Mouse (Mus musculus) thymus, adult 2 months (tissue): ENCODE data around the gene Ntrk2. TPM values are rescaled to one million over a fixed set of nuclear protein-coding genes. Genes with fewer than 3 reads are reported as not detected.

ENCODE experiments used
- DNase-seq: peaks from one replicate; pipeline ENCODE4 v3.0.0; 2021
- H3K27ac ChIP-seq: fragments of 200-500 bp; 2 replicates; pipeline ENCODE4 v1.5.1; 2012; ENCODE audit warnings: low read length, control low read depth; ENCODE audit not compliant: control insufficient read depth, insufficient read depth
- H3K27me3 ChIP-seq: fragments of 200-500 bp; 2 replicates; pipeline ENCODE4 v1.6.1; 2012; ENCODE audit warnings: mild to moderate bottlenecking, low read length, moderate library complexity, mixed read lengths; ENCODE audit not compliant: control insufficient read depth, insufficient read depth
- H3K36me3 ChIP-seq: fragments of 200-500 bp; 2 replicates; pipeline ENCODE4 v1.6.1; 2012; ENCODE audit warnings: mild to moderate bottlenecking, low read length, moderate library complexity; ENCODE audit not compliant: control insufficient read depth, insufficient read depth
- H3K4me1 ChIP-seq: fragments of 200-500 bp; replicated peaks from 2 replicates; pipeline ENCODE4 v1.6.1; 2012; ENCODE audit warnings: low read length; ENCODE audit not compliant: control insufficient read depth, insufficient read depth
- H3K4me3 ChIP-seq: fragments of 200-500 bp; 2 replicates; pipeline ENCODE4 v1.5.1; 2012; ENCODE audit warnings: mild to moderate bottlenecking, low read length, control low read depth, moderate library complexity; ENCODE audit not compliant: control insufficient read depth, insufficient read depth
- CTCF ChIP-seq: fragments of 200-500 bp; IDR thresholded peaks from 2 replicates; pipeline ENCODE4 v1.5.1; 2012; ENCODE audit warnings: mild to moderate bottlenecking, control low read depth, low read length, moderate library complexity, borderline replicate concordance; ENCODE audit not compliant: control insufficient read depth, poor library complexity, insufficient read depth; ENCODE audit errors: extremely low read depth
- POLR2A ChIP-seq: fragments of 200-500 bp; IDR thresholded peaks from 2 replicates; pipeline ENCODE4 v1.6.1; 2012; ENCODE audit warnings: mild to moderate bottlenecking, low read length, control low read depth, moderate library complexity; ENCODE audit not compliant: control insufficient read depth, poor library complexity, insufficient read depth; ENCODE audit errors: extremely low read depth
- WGBS: fragments of 180-500 bp; shearing (Covaris S2); methylation state at CpG from one replicate; pipeline ENCODE4 v1.1.7; 2018; 5-methylcytosine and 5-hydroxymethylcytosine counted together
- polyA plus RNA-seq: library from polyadenylated mRNA; depleted of rRNA; stranded (reverse); fragments of >200 nt; gene quantifications from 2 replicates; pipeline ENCODE4 v1.2.3, GENCODE M21; 2012

Ntrk2 gene
- polyA plus RNA-seq, 1 experiment, result 5.7 TPM

GRCm38 (mm10) chr13:58920241-58920640 lies 113.9 kb downstream of the Ntrk2 start:
- no peaks in the 10 kb centered on the region for H3K27me3 ChIP-seq
- H3K36me3 ChIP-seq, result no peaks in the 10 kb centered on the region
- no peak for DNase-seq

DNA sequence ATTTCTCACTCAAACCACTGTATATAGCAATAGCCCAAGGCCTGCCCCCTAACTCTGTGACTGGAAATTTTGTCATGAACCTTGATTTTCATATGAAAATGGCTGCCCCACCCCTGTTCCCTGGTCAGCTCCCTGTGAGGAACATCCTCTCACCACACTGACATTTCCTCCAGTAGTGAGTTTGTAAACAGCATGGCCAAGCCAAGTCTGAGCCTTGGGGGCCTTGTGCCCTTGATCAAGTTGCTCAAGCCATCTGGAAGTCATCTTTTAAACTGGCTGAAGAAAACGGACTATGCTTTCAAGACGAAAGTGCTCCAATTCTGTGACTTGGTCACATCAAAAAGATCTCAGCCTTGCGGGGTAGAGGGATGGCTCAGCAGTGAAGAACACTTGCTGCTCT lies 114.9 kb downstream of the Ntrk2 start:
- TF ChIP-seq CTCF (no peak), POLR2A (no peak)
- WGBS, result 95% methylated on average over 3 of the region's 3 CpGs
- Histone ChIP-seq H3K27ac (no peak overlapping the region), H3K4me1 (no peaks in the 10 kb centered on the region), H3K36me3 (no peaks in the 10 kb centered on the region), H3K4me3 (no peak overlapping the region), H3K27me3 (no peaks in the 10 kb centered on the region)
- no peak for DNase-seq

More at GRCm38 (mm10) chr13:58920241-58920640, 113.9 kb downstream of the Ntrk2 start:
- Histone ChIP-seq H3K27ac (no peak overlapping the region), H3K4me3 (no peak overlapping the region), H3K4me1 (no peaks in the 10 kb centered on the region)
- 94% methylated on average over 7 of the region's 7 CpGs for WGBS
- TF ChIP-seq CTCF (no peak), POLR2A (no peak)

GRCm38 (mm10) chr13:58921705-58922104 lies 115.3 kb downstream of the Ntrk2 start:
- Histone ChIP-seq H3K4me3 (no peak overlapping the region), H3K36me3 (no peaks in the 10 kb centered on the region), H3K27ac (no peak overlapping the region), H3K27me3 (no peaks in the 10 kb centered on the region), H3K4me1 (no peaks in the 10 kb centered on the region)
- no peak for DNase-seq
- TF ChIP-seq POLR2A (no peak), CTCF (no peak)
- 91% methylated on average over 10 of the region's 10 CpGs for WGBS

- 92% methylated on average over 15 of the region's 15 CpGs for WGBS
- no peaks in the 10 kb centered on the region for H3K27me3 ChIP-seq
- H3K27ac ChIP-seq, result no peak overlapping the region
- no peak overlapping the region for H3K4me3 ChIP-seq
- H3K4me1 ChIP-seq, result no peaks in the 10 kb centered on the region
- no peaks in the 10 kb centered on the region for H3K36me3 ChIP-seq
- TF ChIP-seq CTCF, result no peak
- no peak for TF ChIP-seq POLR2A
- no peak for DNase-seq
These were observed 115.8 kb downstream of the Ntrk2 start for GRCm38 (mm10) chr13:58922174-58922573.

DNA sequence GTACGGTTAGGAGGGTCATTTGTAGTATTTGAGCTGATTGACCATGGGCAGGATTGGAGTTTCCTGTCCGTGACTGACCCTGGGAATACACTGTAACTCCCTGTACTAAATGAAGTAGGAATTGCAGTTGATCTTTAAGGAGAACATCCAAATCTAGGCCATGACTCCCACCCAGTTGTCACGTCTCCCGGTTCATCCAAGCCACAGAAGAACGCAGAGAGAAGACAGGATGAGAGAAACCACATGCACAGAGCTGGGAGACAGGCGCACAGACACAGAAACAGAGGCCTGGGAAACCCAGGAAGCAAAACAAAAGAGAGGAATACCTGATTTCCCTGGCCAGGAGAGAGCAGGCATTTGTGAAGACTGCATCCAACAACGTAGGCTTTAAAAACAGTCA lies 117.1 kb downstream of the Ntrk2 start:
- H3K4me3 ChIP-seq, result no peak overlapping the region
- no peaks in the 10 kb centered on the region for H3K36me3 ChIP-seq
- H3K27ac ChIP-seq, result no peak overlapping the region
- H3K27me3 ChIP-seq, result no peaks in the 10 kb centered on the region
- 90% methylated on average over 7 of the region's 7 CpGs for WGBS
- TF ChIP-seq POLR2A, result no peak
- TF ChIP-seq CTCF, result no peak
- no peak for DNase-seq
- no peaks in the 10 kb centered on the region for H3K4me1 ChIP-seq

- H3K4me1 ChIP-seq, result no peaks in the 10 kb centered on the region
- TF ChIP-seq POLR2A, result no peak
- no peak for TF ChIP-seq CTCF
- H3K4me3 ChIP-seq, result no peak overlapping the region
- no peak overlapping the region for H3K27ac ChIP-seq
- no peak for DNase-seq
- no peaks in the 10 kb centered on the region for H3K36me3 ChIP-seq
- no peaks in the 10 kb centered on the region for H3K27me3 ChIP-seq
- WGBS, result 85% methylated on average over 3 of the region's 3 CpGs
These were observed 118.1 kb downstream of the Ntrk2 start for GRCm38 (mm10) chr13:58924486-58924885.

DNA sequence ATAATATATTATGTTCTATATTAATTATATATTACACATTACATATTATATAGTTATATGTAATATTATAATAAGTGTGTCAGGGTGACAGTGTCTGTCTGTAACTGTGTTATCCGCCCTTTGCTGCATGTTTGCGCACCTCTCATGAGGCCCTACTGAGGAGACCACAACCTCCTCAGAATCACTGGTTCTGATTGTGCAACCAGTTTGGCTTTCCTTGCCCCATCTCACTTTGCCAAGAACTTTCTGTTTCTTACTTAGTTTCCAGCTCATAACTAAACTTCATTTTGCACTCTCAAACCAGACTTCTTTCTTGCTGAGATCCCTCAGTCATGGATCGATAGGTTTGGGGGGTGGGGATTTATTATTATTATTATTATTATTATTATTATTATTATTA lies 120.8 kb downstream of the Ntrk2 start:
- no peaks in the 10 kb centered on the region for H3K27me3 ChIP-seq
- no peak overlapping the region for H3K27ac ChIP-seq
- H3K36me3 ChIP-seq, result no peaks in the 10 kb centered on the region
- no peak overlapping the region for H3K4me3 ChIP-seq
- over 99% methylated on average over 3 of the region's 3 CpGs for WGBS
- TF ChIP-seq CTCF, result no peak
- TF ChIP-seq POLR2A, result no peak
- DNase-seq, result no peak
- H3K4me1 ChIP-seq, result no peaks in the 10 kb centered on the region

GRCm38 (mm10) chr13:58927656-58928226 lies 121.4 kb downstream of the Ntrk2 start:
- TF ChIP-seq CTCF, result no peak
- WGBS, result 88% methylated on average over 16 of the region's 16 CpGs
- H3K4me3 ChIP-seq, result no peak overlapping the region
- H3K27ac ChIP-seq, result no peak overlapping the region
- H3K27me3 ChIP-seq, result no peaks in the 10 kb centered on the region
- DNase-seq, result no peak
- H3K36me3 ChIP-seq, result no peaks in the 10 kb centered on the region
- H3K4me1 ChIP-seq, result no peaks in the 10 kb centered on the region
